Mouse (Mus musculus): Measurements from ENCODE around the gene Adarb1. TPM values are rescaled to one million over a fixed set of nuclear protein-coding genes. Genes with fewer than 3 reads are reported as not detected.
A peak's percentile ranks its signal among the peaks of the same experiment; 100 is the strongest.

Gene Adarb1
- polyA plus RNA-seq, 1 experiment: 22.4 TPM

GRCm38 (mm10) chr10:77258704-77259621, 159.1 kb downstream of the Adarb1 start, which contains the start of gene Pofut2:
TSS of gene Pofut2 (plus strand) at chr10:77259218.
- peak; percentile 99 for DNase-seq (ENCODE audit: low read depth)
- TF ChIP-seq CTCF (IDR thresholded peaks at IDR 0.05; ENCODE audit: borderline replicate concordance, extremely low read depth, insufficient read depth, insufficient read length): 0 out of 2 replicates have a peak, but pooled peaks have one; percentile 17
- TF ChIP-seq POLR2A (IDR thresholded peaks at IDR 0.05; ENCODE audit: borderline replicate concordance, extremely low read depth, insufficient read depth, insufficient read length, poor library complexity, severe bottlenecking): peak; percentile 100

- TF ChIP-seq CTCF (IDR thresholded peaks at IDR 0.05; ENCODE audit: borderline replicate concordance, extremely low read depth, insufficient read depth, insufficient read length) (no peak), POLR2A (IDR thresholded peaks at IDR 0.05; ENCODE audit: borderline replicate concordance, extremely low read depth, insufficient read depth, insufficient read length, poor library complexity, severe bottlenecking) (no peak)
Observed at GRCm38 (mm10) chr10:77258041-77258590, 160.0 kb downstream of the Adarb1 start.

GRCm38 (mm10) chr10:77255676-77256075, 162.4 kb downstream of the Adarb1 start:
- DNase-seq (ENCODE audit: low read depth): peak; percentile 38
- TF ChIP-seq POLR2A (IDR thresholded peaks at IDR 0.05; ENCODE audit: borderline replicate concordance, extremely low read depth, insufficient read depth, insufficient read length, poor library complexity, severe bottlenecking): no peak

More at GRCm38 (mm10) chr10:77258041-77258590, 160.0 kb downstream of the Adarb1 start:
- no peak for DNase-seq (ENCODE audit: low read depth)

- TF ChIP-seq CTCF (IDR thresholded peaks at IDR 0.05; ENCODE audit: borderline replicate concordance, extremely low read depth, insufficient read depth, insufficient read length) (no peak), POLR2A (IDR thresholded peaks at IDR 0.05; ENCODE audit: borderline replicate concordance, extremely low read depth, insufficient read depth, insufficient read length, poor library complexity, severe bottlenecking) (no peak)
- no peak for DNase-seq (ENCODE audit: low read depth)
Observed at GRCm38 (mm10) chr10:77255231-77255630, 162.8 kb downstream of the Adarb1 start.

GRCm38 (mm10) chr10:77252790-77253189, 165.3 kb downstream of the Adarb1 start:
- peak; percentile 89 for DNase-seq (ENCODE audit: low read depth)
- TF ChIP-seq CTCF (IDR thresholded peaks at IDR 0.05; ENCODE audit: borderline replicate concordance, extremely low read depth, insufficient read depth, insufficient read length): peak; percentile 94
- TF ChIP-seq POLR2A (IDR thresholded peaks at IDR 0.05; ENCODE audit: borderline replicate concordance, extremely low read depth, insufficient read depth, insufficient read length, poor library complexity, severe bottlenecking): no peak

- TF ChIP-seq CTCF (IDR thresholded peaks at IDR 0.05; ENCODE audit: borderline replicate concordance, extremely low read depth, insufficient read depth, insufficient read length) (no peak), POLR2A (IDR thresholded peaks at IDR 0.05; ENCODE audit: borderline replicate concordance, extremely low read depth, insufficient read depth, insufficient read length, poor library complexity, severe bottlenecking) (no peak)
- DNase-seq (ENCODE audit: low read depth): peak; percentile 32
Observed at GRCm38 (mm10) chr10:77251784-77252539, 166.1 kb downstream of the Adarb1 start.

GRCm38 (mm10) chr10:77251223-77251783, 166.8 kb downstream of the Adarb1 start:
- DNase-seq (ENCODE audit: low read depth): no peak
- TF ChIP-seq CTCF (IDR thresholded peaks at IDR 0.05; ENCODE audit: borderline replicate concordance, extremely low read depth, insufficient read depth, insufficient read length): peak; percentile 5; the same call in 1 of the 2 replicates
- no peak for TF ChIP-seq POLR2A (IDR thresholded peaks at IDR 0.05; ENCODE audit: borderline replicate concordance, extremely low read depth, insufficient read depth, insufficient read length, poor library complexity, severe bottlenecking)

- TF ChIP-seq POLR2A (IDR thresholded peaks at IDR 0.05; ENCODE audit: borderline replicate concordance, extremely low read depth, insufficient read depth, insufficient read length, poor library complexity, severe bottlenecking) (no peak), CTCF (IDR thresholded peaks at IDR 0.05; ENCODE audit: borderline replicate concordance, extremely low read depth, insufficient read depth, insufficient read length) (no peak)
- DNase-seq (ENCODE audit: low read depth): no peak
Observed at GRCm38 (mm10) chr10:77247707-77248106, 170.4 kb downstream of the Adarb1 start.

GRCm38 (mm10) chr10:77247048-77247447, 171.0 kb downstream of the Adarb1 start:
- DNase-seq (ENCODE audit: low read depth): no peak
- TF ChIP-seq CTCF (IDR thresholded peaks at IDR 0.05; ENCODE audit: borderline replicate concordance, extremely low read depth, insufficient read depth, insufficient read length): no peak
- no peak for TF ChIP-seq POLR2A (IDR thresholded peaks at IDR 0.05; ENCODE audit: borderline replicate concordance, extremely low read depth, insufficient read depth, insufficient read length, poor library complexity, severe bottlenecking)

- DNase-seq (ENCODE audit: low read depth): no peak
- TF ChIP-seq CTCF (IDR thresholded peaks at IDR 0.05; ENCODE audit: borderline replicate concordance, extremely low read depth, insufficient read depth, insufficient read length) (no peak), POLR2A (IDR thresholded peaks at IDR 0.05; ENCODE audit: borderline replicate concordance, extremely low read depth, insufficient read depth, insufficient read length, poor library complexity, severe bottlenecking) (no peak)
Observed at GRCm38 (mm10) chr10:77244777-77245176, 173.3 kb downstream of the Adarb1 start.

Measured in brain, embryonic 14.5 days (tissue).